Mouse (Mus musculus) liver, embryonic 14.5 days (tissue): Measurements from ENCODE around the gene Afap1.

Experiments
- CTCF ChIP-seq: IDR thresholded peaks from 2 replicates; pipeline ENCODE4 v1.5.1; 2016; ENCODE audit warnings: antibody characterized with exemption, low read depth, control low read depth
- EP300 ChIP-seq: IDR thresholded peaks from 2 replicates; pipeline ENCODE4 v1.6.1; 2016; ENCODE audit warnings: antibody characterized with exemption, low read depth

DNA sequence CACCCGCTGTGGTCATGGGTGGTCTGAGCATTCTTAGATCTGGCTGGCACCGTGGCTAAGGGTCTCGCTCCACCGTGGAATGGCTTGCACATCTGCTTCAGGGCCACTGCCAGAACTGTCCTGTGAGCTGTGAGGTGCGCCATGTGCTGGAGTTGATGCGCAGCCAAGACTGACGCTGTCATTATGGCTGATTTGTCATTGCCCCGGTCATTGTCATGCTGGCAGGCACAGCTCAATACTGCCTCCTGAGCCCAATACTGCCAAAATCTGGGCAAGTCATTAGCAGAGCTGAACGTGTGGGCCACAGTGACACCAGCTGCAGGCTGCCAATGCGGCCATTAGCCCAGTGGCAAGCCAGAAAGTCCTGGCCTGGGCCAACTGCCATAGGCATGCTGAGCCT is 114.5 kb downstream of the Afap1 start:
- TF ChIP-seq CTCF (no peak), EP300 (no peak)
